Mouse (Mus musculus) hematopoietic multipotent progenitor cell, adult 10-12 weeks (in vitro differentiated cells): Measurements from ENCODE around the gene Map4. TPM values are rescaled to one million over a fixed set of nuclear protein-coding genes. Genes with fewer than 3 reads are reported as not detected.

Experiments used
- polyA plus RNA-seq: library from polyadenylated mRNA; stranded (reverse); fragments of >175 nt; gene quantifications from 2 replicates; pipeline ENCODE4 v1.2.3, GENCODE M21; 2012; ENCODE audit warnings: low replicate concordance

Map4 gene
- 141 and 232 TPM in 2 replicates for polyA plus RNA-seq

DNA sequence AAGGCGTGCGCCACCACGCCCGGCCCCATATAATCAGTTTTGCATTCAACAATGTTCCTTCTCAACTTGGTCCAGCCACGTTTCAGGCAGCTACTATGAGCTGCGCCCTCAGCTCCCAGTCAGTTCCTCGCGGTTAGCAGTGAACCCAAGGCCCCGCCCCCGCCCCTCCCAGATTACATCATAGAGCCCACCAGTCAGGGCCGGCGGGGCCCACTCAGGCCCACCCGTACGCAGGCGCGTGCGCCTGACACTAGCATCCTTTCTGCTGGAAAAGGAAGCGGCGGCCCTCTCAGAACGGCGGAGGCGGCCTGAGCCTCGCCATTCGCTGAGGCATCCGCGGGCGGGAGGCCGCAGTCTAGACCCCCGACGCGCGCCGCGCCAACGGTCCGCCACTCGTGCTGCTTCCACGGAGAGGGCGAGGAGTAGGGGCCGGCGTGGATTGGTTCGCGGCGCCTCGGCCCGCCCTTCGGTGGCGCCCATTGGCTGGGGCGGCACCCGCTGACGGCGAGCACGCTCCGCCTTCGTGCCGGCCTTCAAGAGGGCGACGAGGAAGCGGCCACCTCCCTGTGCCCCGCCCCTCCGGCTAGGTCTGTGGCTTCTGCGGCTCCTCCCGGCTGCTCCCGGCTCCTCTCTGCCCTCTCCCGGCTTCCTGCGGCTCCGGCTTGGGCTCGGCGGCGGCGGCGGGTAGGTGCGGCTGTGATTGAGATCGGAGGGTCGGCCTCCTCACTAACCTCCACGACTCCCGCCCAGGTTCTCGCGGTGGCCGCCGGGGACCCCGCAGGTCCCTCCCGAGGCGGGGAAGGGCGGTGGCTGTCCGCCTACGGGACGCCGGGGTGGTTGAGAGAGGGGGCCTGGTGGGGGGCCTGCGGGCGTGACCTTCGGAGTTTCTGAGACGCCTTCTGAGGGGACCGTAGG lies at the start of gene Map4:
Gene Map4, plus strand, starts transcription at position 204 of the 915 bp plus-strand sequence.

DNA sequence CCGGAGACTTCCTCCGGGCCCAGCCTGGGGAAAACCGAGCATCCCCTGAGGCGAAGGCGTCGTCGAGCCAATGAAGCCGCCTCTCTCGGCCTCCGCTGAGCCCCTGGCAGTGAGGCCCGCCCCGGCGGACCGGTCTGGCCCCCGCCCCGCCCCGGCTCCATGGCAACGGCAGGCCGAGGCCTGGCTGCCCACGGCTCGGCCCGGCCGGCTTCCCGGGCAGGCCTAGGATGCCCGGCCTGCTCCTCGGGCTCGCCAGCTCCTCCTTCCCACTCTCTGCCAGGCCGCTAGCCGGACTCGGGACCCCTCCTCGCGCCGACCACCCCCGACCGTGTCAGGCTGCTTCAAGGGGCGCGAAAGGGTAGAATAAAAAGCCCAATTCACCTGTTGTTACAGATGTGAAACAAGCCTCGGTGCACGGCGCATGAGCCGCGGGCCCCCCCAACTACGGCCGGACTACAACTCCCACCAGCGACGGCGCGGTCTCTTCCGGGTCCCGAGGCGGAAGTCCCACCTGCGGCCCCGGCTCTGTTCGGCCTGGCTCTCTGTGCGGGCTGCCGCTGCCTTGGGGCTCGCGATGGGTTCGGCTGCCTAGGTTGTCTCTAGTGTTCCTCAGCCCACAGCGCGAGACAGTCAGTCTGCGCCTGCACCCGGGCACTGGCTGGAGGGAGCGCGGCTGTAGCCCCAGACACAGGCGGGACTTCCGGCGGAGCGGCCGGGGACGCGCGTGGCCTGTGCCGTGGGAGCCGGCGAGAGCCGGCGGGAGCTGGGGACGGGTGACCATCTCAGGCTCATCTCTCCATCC lies 185.9 kb downstream of the Map4 start, which contains the start of gene Smarcc1:
Gene Smarcc1, plus strand, starts transcription at position 732 of the 802 bp plus-strand sequence.

DNA sequence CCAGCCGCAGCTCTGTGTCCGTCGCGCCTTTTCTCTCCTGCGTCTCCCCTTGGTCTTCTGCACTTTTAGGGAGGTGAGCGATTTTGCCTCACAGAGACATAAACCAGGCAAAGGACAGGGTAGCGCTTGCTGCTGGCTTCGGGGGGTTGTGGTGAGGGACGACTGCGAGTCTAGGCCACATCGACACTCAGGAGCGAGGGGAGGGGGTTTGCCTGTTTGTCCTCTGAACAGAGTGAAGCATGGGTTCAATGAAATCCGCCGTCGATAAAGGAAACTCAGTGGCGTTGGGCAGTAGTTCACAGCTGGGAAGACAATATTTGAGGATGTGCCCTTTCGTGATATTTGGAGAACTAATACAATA lies 186.5 kb downstream of the Map4 start, which contains the start of gene Dhx30:
Gene Dhx30, minus strand, starts transcription at position 52 of the 361 bp plus-strand sequence.

Other genes starting within 250 kb of the Map4 start
- not detected in 2 replicates for gene Fbxw18, start 228.8 kb upstream of the Map4 start, polyA plus RNA-seq
- gene Fbxw26, start 185.4 kb upstream of the Map4 start, polyA plus RNA-seq, result not detected in 2 replicates
- gene Fbxw27, start 140.8 kb upstream of the Map4 start, polyA plus RNA-seq, result not detected in 2 replicates
- not detected in 2 replicates for gene Spink8, start 119.2 kb upstream of the Map4 start, polyA plus RNA-seq
- 1.7 and 6.1 TPM in 2 replicates for gene Nme6, start 98.7 kb upstream of the Map4 start, polyA plus RNA-seq
- 16.6 and 70.8 TPM in 2 replicates for gene Camp, start 81.8 kb upstream of the Map4 start, polyA plus RNA-seq
- gene Cdc25a, start 55.9 kb upstream of the Map4 start, polyA plus RNA-seq, result 15.7 and 37.0 TPM in 2 replicates
- 30.3 and 37.7 TPM in 2 replicates for gene Smarcc1, start 186.2 kb downstream of the Map4 start, polyA plus RNA-seq
- 20.6 and 24.0 TPM in 2 replicates for gene Dhx30, start 186.4 kb downstream of the Map4 start, polyA plus RNA-seq